Mouse (Mus musculus) granulocyte monocyte progenitor cell, adult 5-6 weeks (primary cell): Measurements from ENCODE around the gene Psma5. TPM values are rescaled to one million over a fixed set of nuclear protein-coding genes. Genes with fewer than 3 reads are reported as not detected.
A peak's percentile ranks its signal among the peaks of the same experiment; 100 is the strongest.
"Not testable (repeated sequence)": the region's sequence is repeated elsewhere in the genome, so short reads cannot be mapped to it uniquely, and the experiment has no call there.

Experiments used
- ATAC-seq: replicated peaks from 2 replicates; pipeline ENCODE4 v1.8.0; 2016; ENCODE audit warnings: mild to moderate bottlenecking, moderate TSS enrichment, inconsistent platforms; ENCODE audit not compliant: poor library complexity, severe bottlenecking
- total RNA-seq, 2 experiments: library from RNA; stranded (forward) in 1 of 2; stranded (reverse) in 1 of 2; fragments of 200-712, 200-1000 nt in 1 of 2; fragments of >200 nt in 1 of 2; fragmentation: Nextera tagmentation in 1 of 2; gene quantifications; 2 replicates each; pipeline ENCODE4 v1.2.3; 2014 to 2017

Gene Psma5
- total RNA-seq (2014; fragmentation: Nextera tagmentation) (258 and 273 TPM in 2 replicates), total RNA-seq (2017) (264 and 296 TPM in 2 replicates)

GRCm38 (mm10) chr3:108256719-108257637 is at the start of gene Psma5:
Gene Psma5 (plus strand): TSS chr3:108256926.
- ATAC-seq, result peak; percentile 98

- ATAC-seq, result no peak
Observed at GRCm38 (mm10) chr3:108209001-108209400, 47.7 kb upstream of the Psma5 start.

- ATAC-seq, result no peak
Observed at GRCm38 (mm10) chr3:108209536-108209935, 47.2 kb upstream of the Psma5 start.

GRCm38 (mm10) chr3:108209946-108210770 is 46.6 kb upstream of the Psma5 start:
- peak; percentile 88 for ATAC-seq

- ATAC-seq, result peak; percentile 86
Observed at GRCm38 (mm10) chr3:108210771-108211139, 46.0 kb upstream of the Psma5 start, which contains the start of gene Atxn7l2. Gene Atxn7l2 (minus strand): TSS chr3:108210934.

- ATAC-seq, result no peak
Observed at GRCm38 (mm10) chr3:108211845-108212244, 44.9 kb upstream of the Psma5 start.

GRCm38 (mm10) chr3:108212406-108212805 is 44.3 kb upstream of the Psma5 start:
- 0 out of 2 replicates have a peak, but pooled peaks have one; percentile 17 for ATAC-seq

GRCm38 (mm10) chr3:108214734-108215133 is 42.0 kb upstream of the Psma5 start:
- ATAC-seq, result no peak

GRCm38 (mm10) chr3:108220661-108221060 is 36.1 kb upstream of the Psma5 start:
- ATAC-seq, result no peak

- no peak for ATAC-seq
Observed at GRCm38 (mm10) chr3:108225711-108226557, 30.8 kb upstream of the Psma5 start.

- ATAC-seq, result peak; percentile 52
Observed at GRCm38 (mm10) chr3:108226558-108227350, 30.0 kb upstream of the Psma5 start, which contains the start of gene Sypl2. Gene Sypl2 (minus strand): TSS chr3:108226648.

- ATAC-seq, result no peak
Observed at GRCm38 (mm10) chr3:108227521-108227920, 29.2 kb upstream of the Psma5 start.

GRCm38 (mm10) chr3:108231646-108232045 is 25.1 kb upstream of the Psma5 start:
- no peak for ATAC-seq

- not testable (repeated sequence) for ATAC-seq
Observed at GRCm38 (mm10) chr3:108237474-108238102, 19.1 kb upstream of the Psma5 start.

- no peak for ATAC-seq
Observed at GRCm38 (mm10) chr3:108241243-108241839, 15.4 kb upstream of the Psma5 start.

- peak; percentile 82 for ATAC-seq
Observed at GRCm38 (mm10) chr3:108246857-108247256, 9.9 kb upstream of the Psma5 start.

- ATAC-seq, result no peak
Observed at GRCm38 (mm10) chr3:108257831-108258500, 1.2 kb downstream of the Psma5 start.

- ATAC-seq, result peak; percentile 21; the same call in 1 of the 2 replicates
Observed at GRCm38 (mm10) chr3:108259319-108259718, 2.6 kb downstream of the Psma5 start.
